Mouse (Mus musculus) colon, adult 2 months (tissue): Measurements from ENCODE around the gene Tmed3. TPM values are rescaled to one million over a fixed set of nuclear protein-coding genes. Genes with fewer than 3 reads are reported as not detected.

Source experiments
- polyA plus RNA-seq: library from polyadenylated mRNA; depleted of rRNA; stranded (reverse); fragments of >200 nt; gene quantifications from 2 replicates; pipeline ENCODE4 v1.2.3, GENCODE M21; 2012; rRNA removed

The Tmed3 gene
- polyA plus RNA-seq = 147 and 165 TPM in 2 replicates

DNA sequence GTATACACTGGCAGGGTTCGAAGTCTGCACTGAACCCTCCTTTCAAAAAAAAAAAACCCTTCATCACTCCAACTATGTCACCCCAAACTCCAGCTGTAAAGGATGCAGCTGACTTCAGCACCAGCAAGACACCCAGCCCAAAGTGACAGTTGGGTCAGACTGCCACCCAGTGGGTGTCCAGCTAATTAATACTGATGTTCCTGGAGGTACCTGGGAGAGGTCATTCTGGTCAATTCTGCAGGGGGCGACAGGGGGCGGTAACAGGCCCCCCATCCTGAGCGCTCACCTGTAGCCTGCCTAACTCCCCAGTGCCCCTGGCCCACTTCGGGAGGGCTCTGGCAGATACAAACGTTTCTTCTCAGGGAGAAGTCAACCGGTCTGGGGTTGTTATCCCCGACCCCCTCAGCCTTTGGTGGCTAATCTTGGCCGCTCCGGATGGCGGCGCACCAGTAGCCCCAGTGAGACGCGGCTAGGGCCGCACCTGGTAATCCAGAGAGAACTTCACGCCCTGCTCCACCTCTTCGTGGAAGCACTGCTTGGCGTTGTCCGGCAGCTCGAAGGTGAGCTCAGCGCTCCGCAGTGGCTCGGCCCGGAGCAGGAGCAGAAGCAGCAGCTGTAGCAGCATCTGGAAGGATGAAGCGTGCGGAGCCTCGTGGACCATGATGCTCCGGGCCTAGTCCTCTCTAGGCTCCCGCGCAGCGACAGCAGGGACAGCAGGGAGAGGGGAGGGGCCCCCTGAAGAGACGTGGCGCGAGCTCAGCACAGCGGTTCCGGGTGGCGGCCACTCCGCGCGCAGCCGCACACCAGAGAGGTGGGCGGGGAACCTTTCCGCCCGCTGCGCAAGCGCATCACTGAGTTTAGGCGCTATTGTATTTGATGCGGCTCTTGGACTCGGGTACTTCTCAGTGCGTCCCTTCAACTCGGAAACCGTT lies at the start of gene Tmed3:
Tmed3 (minus strand) TSS at position 804 of the 932 bp plus-strand sequence.

DNA sequence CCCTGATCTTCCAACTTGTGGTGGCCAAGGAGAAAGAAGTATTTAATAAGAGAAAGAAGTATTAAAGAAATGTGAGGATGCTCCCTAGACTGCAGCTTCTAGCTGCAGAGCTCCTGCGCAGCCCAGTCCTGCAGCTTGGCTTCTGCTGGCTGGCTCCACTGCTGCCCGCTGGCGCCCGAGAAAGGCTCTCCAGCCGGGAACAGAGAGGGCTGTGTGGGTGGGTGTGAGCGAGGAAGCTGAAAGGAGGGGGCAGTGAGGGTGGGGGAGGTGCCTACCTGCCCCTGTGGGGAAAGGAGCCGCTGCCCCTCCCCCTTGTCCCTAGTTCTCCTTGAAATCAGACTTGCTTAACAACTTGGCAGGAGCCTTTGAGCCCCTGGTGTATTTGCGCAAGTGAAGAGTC lies 33.4 kb upstream of the Tmed3 start, which contains the start of gene Ankrd34c:
Ankrd34c (minus strand) TSS at position 181 of the 400 bp plus-strand sequence.

Other genes starting within 250 kb of the Tmed3 start
- 0.12 TPM in 1 of 2 replicates, not detected in the other for gene Minar1, start 81.9 kb downstream of the Tmed3 start, polyA plus RNA-seq
- gene Ankrd34c, start 33.4 kb upstream of the Tmed3 start, polyA plus RNA-seq = not detected in 2 replicates
- gene Rasgrf1, start 204.8 kb upstream of the Tmed3 start, polyA plus RNA-seq = 0.03 TPM in 1 of 2 replicates, not detected in the other